Mouse (Mus musculus): ENCODE data around the gene Agpat4.

The Agpat4 gene

DNA sequence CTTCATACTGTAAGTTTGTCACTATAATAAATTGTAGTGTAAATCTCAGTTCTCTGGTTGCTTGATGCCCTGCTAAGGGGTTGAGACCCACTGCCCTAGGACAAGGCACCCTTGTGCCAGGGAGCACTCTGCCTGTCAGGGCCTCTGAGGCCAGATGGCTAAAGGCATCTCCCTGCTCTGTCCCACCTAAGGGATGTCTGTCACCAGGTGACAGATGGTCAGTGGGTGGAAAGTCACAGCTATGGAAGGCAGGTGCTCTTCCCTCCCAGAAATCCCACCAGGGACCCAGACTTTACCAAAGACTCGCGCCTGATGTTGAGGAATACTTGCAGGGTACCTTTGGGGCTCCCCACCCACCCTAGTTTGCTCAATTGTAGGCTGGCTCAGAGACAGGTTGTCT lies 42.0 kb downstream of the Agpat4 start:
- DNase-seq (ENCODE audit: low spot score in 2 of 2) = no peak

DNA sequence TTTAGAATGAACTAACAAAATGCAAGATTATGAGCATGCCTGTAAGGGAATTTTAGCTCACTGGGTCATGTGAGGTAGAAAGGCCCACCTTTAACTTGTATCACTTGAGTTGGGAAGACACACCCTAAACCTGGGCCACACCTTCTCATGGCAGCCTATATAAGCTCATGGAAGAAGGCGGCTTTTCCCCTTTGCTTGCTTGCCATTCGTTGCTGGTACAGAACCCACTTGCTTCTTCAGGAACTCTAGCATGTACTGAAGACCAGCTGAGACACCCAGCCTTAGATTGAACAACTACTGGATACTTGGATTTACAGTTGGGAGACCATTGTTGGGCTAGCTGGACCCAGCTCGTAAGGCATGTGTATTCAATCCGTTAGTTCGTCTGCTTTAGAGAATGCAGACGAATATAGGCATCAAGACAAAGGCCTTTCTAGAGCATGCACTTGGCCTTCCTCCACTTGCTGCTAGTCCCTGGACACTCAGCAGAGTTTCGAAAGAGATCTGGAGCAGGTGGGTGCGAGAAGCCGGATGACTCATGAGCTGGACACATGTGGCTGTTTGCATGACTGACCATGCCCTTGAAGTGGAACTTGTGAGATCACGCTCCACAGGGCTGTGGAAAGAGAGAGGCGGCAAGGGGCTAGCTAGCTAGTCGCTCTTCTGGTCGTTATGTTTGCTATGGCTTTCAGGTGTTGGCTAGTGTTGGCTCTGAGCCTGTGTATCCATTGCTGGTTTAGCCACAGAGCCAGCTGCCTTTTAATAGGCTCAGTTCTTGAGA lies 42.7 kb downstream of the Agpat4 start:
- no peak for DNase-seq (ENCODE audit: low spot score in 2 of 2)

DNA sequence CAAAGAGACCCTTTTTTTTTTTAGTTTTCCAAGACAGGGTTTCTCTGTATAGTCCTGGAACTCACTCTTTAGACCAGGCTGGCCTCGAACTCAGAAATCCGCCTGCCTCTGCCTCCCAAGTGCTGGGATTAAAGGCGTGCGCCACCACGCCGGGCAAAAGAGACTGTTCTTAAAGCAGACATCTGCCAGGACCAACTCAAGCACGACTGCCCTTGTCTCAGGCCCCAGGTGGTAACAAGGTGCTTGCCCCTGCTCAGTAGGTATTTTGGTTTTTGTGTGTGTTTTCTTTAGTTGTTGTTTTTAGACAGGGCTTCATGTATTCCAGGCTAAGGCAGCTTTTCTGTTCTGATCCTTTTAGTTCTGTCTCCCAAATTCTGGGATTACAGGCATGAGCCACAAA lies 43.4 kb downstream of the Agpat4 start:
- DNase-seq (ENCODE audit: low spot score in 2 of 2) = no peak

DNA sequence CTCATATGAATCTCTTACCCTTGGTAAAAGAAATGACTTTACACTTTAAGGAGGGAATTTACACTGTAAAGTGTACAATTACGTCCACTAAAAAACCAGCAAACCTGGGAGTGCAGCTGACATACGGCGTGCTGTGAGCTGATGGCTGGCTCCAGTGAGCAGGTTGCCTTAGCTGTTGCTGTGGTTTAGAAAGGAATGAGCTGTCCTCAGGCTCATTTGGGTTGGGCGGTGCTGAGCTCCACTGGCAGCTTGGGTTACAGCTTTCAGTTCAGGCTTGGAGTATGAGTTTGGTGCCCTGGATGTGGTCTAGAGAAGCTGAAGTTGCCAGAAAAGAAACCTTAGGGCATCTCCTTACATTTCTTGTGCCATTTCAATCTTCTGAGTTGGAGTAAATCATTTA lies 44.3 kb downstream of the Agpat4 start:
- no peak for DNase-seq (ENCODE audit: low spot score in 2 of 2)

DNA sequence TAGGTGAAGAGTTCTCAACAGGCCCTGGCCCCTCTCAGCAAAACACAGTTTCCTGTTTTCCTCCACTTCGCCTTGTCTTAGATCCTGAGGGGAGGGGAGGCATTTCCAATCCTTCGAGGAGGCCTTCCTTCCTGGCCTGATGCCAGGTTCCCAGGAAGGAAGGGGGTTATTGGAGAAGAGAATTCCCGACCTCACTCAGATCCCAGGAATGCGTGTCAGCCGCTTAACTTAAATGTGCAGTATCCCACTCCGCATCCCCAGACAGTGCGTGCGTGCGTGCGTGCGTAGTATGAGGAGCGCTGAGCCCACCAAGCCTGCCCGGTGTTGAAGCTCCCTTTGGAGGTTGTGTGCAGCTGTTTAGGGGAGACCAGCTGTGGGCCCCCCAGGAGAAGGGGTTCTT lies 44.9 kb downstream of the Agpat4 start:
- no peak for DNase-seq (ENCODE audit: low spot score in 2 of 2)

DNA sequence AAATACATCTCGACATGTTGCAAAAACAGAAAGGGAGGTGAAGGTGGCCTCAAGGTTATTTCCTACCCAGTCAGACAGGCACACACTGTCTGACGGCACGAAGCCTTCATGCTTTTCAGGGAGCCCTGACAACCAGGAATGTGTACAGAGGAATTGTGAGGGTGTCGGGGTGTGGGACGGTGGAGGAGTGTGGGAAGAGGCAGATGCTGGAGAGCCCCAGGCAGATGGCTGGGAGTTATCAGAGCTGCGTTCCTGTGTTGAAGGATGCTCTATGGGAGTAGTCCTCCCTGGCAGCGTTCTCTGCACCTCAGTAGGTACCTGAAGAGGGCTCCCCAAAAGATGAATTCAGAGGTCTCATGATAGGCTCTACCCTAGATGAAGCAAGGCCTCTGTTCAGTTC lies 45.4 kb downstream of the Agpat4 start:
- DNase-seq (ENCODE audit: low spot score in 2 of 2) = peak; percentile 71 to 72

DNA sequence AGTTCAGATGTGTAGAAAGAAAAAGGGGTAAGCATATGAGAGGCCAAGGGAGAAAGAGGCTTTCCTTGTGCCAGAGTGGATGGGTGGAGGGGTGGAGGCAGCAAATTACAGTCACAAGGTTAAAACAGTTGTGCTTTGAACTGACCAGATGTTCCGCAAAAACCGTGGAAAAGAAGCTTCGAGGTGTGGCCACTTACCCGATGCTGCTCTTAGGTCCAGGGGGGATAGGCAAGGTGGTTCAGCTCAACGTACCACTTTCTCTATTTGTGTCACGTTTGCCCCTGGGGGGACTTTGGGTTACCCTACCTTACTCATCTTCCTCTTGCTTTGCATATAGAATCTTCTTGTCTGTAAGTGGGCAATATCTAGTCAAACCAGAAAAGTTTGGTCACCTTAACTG lies 46.0 kb downstream of the Agpat4 start:
- no peak for DNase-seq (ENCODE audit: low spot score in 2 of 2)

DNA sequence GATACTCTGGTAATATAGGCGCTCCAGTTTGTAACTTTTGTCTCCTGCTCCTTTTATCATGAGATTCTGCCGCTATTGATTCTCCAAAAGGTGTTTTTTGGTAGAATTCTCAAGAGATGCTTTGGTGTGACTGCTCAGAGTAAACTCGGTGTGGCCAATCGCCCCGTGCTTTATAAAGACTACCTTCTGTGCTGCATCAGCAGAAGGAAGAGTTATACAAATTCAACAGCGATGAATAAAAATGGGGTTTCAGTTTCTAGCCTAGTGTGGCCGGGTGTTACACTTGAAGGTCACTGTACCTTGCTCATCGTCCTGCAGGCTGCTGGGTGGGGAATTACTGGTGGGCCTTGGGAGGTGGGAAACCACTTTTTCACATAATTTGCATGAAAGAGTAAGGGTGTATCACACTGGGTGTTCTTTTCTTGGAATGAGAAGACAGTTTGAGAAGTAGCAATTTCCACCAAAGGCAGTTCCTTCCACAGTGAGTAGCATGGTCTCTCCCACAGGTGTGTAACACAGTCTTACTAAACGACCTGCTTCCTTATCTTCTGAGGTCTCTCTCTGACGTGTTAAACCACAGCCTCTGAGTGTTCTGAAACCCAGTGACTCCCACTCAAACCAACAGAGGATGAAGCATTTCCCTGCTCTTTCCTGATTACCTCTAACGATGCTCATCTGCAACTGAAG lies 46.6 kb downstream of the Agpat4 start:
- DNase-seq (ENCODE audit: low spot score in 2 of 2) = no peak

DNA sequence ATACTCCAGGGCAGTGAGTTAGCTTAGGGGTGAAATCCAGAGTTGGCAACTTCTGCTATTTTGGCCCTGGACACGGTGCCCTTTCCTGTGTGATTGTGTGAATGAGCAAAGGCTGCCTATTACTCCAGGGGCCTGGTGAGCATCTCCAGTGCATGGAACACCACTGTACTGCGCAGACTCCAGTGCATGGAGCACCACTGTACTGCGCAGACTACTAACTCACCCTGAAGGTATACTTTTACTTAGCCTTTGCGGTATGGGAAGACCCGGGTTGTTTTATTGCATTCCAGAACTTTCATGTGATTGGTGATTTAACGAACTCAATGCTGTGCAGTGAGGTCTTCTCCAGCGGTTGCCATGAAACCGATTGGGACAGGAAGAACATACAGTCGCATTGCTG lies 47.2 kb downstream of the Agpat4 start:
- no peak for DNase-seq (ENCODE audit: low spot score in 2 of 2)

DNA sequence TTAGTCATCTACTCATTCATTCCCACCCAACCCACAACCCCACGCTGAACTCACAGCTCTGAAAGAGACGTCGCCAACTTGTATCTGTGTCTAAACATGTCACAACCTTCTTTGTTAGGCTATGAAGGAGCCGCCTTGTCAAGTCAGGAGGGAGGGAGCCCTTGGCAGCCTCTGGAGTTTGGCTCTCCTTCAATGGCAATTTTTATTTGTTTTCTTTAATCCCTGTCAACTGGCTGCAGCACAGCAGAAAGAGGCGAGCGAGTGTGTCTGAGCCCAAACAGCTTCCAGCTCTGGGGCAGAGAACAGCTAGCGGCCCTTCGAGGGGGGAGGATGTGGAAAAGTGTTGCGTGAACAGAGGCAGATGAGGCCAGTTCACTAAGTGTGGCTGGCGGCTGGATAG lies 50.0 kb downstream of the Agpat4 start:
- peak; percentile 32 to 42 for DNase-seq (ENCODE audit: low spot score in 2 of 2)

DNA sequence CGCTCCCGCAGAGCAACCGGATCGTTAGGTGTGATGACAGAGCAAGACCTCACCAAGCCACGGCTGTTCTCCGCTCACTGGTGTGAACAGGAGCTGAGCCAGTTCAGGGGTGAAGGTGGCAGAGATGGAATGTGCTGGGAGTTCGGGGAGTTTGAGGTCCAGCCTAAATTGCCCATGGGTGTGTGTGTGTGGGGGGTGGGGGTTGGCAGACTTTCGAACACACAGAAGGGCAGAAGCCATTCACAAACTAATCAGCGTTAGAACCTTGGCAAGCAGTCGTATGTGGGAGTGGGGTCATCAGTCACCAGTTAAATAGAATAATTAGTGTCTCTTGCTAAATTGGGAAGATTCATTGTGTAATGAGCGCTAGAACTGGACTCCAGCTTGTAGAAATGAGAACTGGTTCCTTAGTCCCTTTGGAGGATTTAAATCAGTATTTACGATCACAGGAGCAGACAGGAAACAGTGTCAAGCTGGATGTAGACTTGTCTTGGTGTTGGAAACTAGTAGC lies 50.9 kb downstream of the Agpat4 start:
- no peak for DNase-seq (ENCODE audit: low spot score in 2 of 2)

DNA sequence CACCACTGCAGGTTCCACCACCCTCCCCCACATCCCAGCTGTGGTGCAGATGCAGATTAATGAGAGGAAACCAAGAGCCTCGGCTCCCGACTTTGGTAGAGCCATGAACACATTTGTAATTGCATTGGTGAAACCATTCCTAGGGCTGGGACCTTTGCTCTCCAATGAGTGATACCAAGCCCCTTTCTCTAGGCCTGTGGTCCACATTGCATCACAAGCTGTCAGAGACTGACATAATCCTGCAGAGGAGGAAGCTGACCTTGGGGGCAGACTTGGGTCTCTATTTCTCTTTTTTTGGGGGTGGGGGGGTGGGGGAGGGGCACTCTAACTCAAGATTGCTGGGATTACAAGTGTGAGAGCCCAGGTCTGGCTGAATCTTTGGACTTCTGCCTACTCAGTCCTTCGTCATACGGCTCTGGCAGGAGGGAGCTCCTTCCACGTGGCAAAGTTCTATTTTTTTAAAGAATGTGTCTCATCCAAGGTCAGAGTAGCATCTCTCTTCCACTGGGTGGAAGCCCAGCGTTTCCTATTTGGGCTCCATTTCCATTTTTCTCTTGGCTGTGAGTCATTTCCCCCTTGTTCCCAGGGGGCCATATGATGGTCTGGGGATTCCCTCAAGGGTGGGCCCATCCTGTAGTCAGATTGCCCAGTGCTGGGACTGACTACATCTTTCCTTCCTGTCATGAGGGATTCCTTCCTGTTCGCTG lies 52.4 kb downstream of the Agpat4 start:
- no peak for DNase-seq (ENCODE audit: low spot score in 2 of 2)

DNA sequence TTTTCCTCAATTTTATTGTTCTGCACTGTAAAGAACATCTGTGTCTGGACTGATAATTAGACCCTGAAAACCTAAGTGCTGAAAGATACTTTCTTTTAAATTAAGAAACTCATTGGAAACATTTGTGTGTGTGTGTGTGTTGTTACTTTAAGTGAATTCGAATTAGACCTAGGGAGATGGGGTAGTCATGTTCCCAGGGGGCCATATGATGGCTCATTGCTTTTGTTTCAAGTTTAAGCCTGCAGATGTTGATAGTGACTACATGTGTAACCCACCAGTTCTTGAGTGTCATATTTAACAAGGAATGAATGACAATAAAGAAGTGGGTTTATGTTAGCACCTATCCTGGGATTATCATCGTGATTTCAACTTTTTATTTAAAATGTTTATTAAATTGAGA lies 53.2 kb downstream of the Agpat4 start:
- DNase-seq (ENCODE audit: low spot score in 2 of 2) = no peak

DNA sequence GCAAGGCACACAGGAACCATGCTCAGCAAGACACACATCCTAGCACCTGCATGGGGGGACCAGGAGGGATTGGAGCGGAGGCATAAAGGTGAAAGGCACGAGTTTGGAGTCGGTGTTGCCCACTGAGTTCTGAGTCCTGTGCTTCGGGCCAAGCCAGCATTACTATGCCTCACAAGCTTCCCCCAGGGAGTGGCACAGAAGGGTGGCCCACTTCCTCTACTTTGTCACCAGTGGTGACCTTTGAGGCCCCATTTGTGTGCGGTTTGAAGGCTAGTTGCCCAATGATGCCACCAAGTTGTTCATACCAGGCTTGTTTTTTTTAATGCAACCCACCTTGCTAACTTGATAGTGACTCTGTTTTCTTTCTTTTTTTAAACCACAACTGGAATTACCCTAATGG lies 55.7 kb downstream of the Agpat4 start:
- DNase-seq (ENCODE audit: low spot score in 2 of 2) = no peak

DNA sequence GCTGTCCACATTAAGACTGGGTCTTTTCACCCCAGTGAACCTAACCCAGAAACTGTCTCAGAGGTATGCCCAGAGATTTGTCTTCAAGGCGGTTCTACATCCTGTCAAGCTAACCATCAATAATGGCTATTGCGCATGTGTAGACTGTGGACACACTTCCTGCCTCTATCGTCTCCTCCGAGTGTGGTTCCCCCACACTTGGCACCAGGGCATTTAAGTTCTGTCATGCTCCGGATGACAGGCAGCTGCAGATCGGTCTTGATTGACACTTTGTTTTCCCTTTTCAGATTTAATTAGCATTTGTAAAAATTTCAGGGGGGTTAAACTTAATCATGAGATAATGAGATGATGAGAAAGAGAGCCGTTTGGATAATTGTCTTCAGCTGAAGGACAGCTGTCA lies 56.4 kb downstream of the Agpat4 start:
- DNase-seq (ENCODE audit: low spot score in 2 of 2) = no peak

DNA sequence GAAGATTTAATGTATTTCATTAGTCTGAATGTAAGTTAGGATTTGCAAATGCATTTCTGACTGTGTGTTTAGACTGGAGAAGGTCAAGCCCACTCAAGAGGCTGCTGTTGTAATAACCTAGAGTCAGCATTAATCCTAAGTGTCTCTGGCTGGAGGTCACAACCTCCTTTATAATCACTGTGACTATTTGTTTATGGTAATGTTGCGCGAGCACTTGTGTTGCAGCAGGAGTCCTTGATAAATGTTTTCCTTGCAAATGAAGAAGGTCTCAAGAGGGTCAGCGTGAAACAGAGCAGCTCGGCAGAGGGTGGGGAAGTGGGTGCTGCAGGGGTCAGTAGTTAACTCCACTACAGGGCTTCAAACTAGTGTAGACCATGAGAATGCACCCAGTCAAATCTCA lies 57.1 kb downstream of the Agpat4 start:
- no peak for DNase-seq (ENCODE audit: low spot score in 2 of 2)

DNA sequence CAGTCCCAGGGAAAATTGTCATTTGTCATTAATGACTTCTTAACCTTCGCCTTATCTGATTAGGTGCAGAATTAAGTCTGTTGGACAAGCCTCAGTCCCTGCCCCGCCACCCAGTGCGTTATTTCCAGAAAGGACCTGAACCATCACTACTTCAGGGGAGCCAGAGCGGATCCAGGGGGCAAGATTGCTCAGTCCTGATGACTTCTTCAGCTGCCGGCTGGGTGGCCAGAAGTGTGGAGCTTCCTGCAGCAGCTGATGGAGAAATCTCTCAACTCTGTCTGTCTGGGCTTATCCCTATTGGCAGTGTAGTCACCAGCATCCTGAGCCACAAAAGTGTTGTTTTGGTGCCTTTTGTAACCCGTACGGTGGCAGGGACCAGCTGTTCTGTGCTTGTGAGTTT lies 60.8 kb downstream of the Agpat4 start:
- no peak for DNase-seq (ENCODE audit: low spot score in 2 of 2)

DNA sequence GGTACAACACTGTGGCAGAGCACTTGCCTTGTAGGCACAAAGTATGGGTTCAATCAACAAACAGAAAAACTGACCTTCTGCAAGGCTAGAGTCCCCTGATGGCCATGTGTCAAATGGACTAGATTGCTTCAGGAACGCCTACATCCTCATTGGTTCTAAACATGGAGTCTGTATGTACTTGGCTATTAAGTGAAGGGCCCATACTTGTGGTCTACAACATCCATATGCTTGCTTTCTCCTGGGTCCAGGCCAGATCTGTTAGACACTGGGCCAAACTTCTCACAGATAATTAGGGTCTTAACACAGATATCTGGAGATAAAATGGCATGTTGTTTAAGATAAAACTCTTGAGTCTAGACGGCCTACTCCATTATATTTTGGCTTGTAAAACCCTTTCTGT lies 61.3 kb downstream of the Agpat4 start:
- no peak for DNase-seq (ENCODE audit: low spot score in 2 of 2)

DNA sequence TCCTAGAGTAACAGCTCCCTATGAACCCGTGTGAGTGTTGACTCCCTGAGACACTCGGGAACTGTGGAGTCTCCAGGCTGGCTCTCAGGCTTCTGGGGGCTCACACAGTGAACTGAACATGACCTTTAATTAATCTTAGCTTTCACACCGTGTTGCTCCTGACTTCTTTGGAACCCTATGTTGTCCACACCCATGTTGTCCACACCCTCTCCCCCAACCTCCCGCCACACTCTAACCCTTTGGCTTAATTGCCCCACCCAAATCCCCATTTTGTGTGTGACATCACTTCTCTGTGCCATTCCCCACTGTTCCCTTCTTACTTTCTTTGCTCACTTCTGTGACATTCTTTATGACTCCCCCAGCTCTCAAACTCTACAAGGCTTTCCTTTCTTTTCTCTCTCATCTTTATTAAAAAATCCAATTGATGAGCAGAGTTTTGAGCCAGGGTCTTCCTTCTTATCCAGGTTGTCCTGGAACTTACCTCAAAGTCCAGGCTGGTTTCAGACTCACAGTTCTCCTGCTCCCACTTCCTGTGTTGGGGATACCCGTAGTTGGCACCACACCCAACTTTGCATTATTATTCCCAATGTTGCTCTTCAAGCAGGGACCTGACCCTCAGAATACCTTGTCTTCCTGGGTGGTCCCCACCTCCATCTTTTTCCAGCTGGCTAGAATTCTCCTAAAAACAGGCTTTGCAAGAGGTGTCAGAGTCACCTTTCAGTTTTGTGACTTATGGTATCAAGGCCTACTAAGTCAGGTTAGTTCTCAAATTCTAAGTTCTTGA lies 64.4 kb downstream of the Agpat4 start:
- DNase-seq (ENCODE audit: low spot score in 2 of 2) = no peak

DNA sequence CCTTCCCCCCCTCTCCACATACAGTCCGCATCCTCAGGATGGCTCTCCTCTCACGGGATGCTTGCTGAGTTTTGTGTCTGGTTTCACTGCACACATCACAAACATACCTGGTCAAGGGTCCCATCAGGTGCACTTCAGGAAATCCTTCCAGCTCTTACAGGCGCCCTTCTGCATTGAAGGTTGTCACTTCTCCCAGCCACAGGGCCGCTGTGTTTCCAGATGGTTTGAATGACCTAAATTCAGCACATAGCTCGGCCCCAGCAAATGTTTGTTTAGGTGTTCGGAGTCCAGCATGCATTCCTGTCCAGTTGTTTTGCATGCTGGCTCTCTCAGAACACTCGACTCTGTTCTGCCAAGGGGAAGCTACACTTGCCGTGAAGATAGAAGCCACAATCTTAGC lies 65.8 kb downstream of the Agpat4 start:
- DNase-seq (ENCODE audit: low spot score in 2 of 2) = no peak

DNA sequence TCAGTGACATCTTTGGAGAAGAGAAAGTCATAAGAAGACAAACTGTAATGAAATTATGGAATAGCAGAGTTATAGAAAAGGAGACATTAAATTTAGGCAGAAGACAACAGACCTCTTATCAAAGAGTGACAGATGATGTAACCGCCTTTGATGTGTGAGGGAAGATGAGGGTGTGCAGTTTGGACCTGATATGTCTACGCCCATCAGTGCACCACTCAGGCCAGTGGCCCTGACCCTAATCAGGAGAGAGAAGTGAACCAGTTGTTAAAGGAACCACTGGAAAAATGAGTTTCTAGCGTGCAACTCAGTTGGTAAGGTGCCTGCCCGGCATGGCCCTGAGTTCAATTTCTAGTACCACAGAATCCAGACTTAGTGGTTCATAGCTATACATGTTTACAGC lies 67.4 kb downstream of the Agpat4 start:
- no peak for DNase-seq (ENCODE audit: low spot score in 2 of 2)

DNA sequence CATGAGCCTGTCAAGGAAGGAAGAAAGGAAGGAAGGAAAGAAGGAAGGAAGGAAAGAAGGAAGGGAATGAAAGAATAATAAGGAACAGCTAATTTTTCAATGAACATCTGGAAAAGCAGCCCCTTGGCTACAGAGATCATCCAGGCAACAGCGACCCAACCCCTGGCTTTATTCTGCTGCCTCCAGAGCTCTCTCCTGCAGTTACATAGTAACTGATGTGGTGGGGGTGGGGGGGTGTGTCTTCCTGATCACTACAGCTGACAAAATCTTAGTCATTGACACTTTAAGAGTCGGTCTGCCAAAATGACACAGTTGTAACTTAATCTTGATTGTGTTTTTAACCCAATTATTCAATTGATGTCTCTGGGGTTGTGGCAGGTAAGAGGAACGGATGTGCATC lies 67.8 kb downstream of the Agpat4 start:
- DNase-seq (ENCODE audit: low spot score in 2 of 2) = no peak
